Mouse (Mus musculus) CD8-positive naive resting alpha-beta T cell, adult 2 months (primary cell): Measurements from ENCODE around the gene 1110051M20Rik.

Experiments used
- DNase-seq, 2 experiments: peaks; one replicate each; pipeline ENCODE4 v3.0.0; 2022; ENCODE audit warnings: low read depth in 2 of 2, low spot score in 2 of 2

1110051M20Rik gene

GRCm38 (mm10) chr2:91424061-91424720 lies 20.3 kb downstream of the 1110051M20Rik start:
- no peak for DNase-seq

- no peak for DNase-seq
Measured at GRCm38 (mm10) chr2:91421641-91422040, 22.9 kb downstream of the 1110051M20Rik start.

GRCm38 (mm10) chr2:91413811-91414210 lies 30.7 kb downstream of the 1110051M20Rik start:
- no peak for DNase-seq

GRCm38 (mm10) chr2:91412361-91412760 lies 32.1 kb downstream of the 1110051M20Rik start:
- no peak for DNase-seq

- no peak for DNase-seq
Measured at GRCm38 (mm10) chr2:91411473-91411872, 33.0 kb downstream of the 1110051M20Rik start.

GRCm38 (mm10) chr2:91408031-91408430 lies 36.5 kb downstream of the 1110051M20Rik start:
- no peak for DNase-seq

- DNase-seq = no peak
Measured at GRCm38 (mm10) chr2:91405071-91405470, 39.4 kb downstream of the 1110051M20Rik start.

GRCm38 (mm10) chr2:91399727-91400126 lies 44.8 kb downstream of the 1110051M20Rik start:
- no peak for DNase-seq

GRCm38 (mm10) chr2:91399168-91399567 lies 45.3 kb downstream of the 1110051M20Rik start:
- DNase-seq = no peak

GRCm38 (mm10) chr2:91394078-91394477 lies 50.4 kb downstream of the 1110051M20Rik start:
- DNase-seq = no peak

- DNase-seq = no peak
Measured at GRCm38 (mm10) chr2:91388738-91389137, 55.8 kb downstream of the 1110051M20Rik start.

- DNase-seq = no peak
Measured at GRCm38 (mm10) chr2:91388281-91388680, 56.2 kb downstream of the 1110051M20Rik start.

- no peak for DNase-seq
Measured at GRCm38 (mm10) chr2:91387287-91387958, 57.1 kb downstream of the 1110051M20Rik start.

GRCm38 (mm10) chr2:91386547-91387286 lies 57.8 kb downstream of the 1110051M20Rik start:
- no peak for DNase-seq

- DNase-seq = no peak
Measured at GRCm38 (mm10) chr2:91383294-91383693, 61.2 kb downstream of the 1110051M20Rik start.

GRCm38 (mm10) chr2:91377038-91377437 lies 67.5 kb downstream of the 1110051M20Rik start:
- no peak for DNase-seq

- no peak for DNase-seq
Measured at GRCm38 (mm10) chr2:91370314-91370713, 74.2 kb downstream of the 1110051M20Rik start.

GRCm38 (mm10) chr2:91363272-91363671 lies 81.2 kb downstream of the 1110051M20Rik start:
- DNase-seq = no peak

GRCm38 (mm10) chr2:91361068-91361528 lies 83.4 kb downstream of the 1110051M20Rik start:
- DNase-seq = no peak

GRCm38 (mm10) chr2:91355767-91356166 lies 88.7 kb downstream of the 1110051M20Rik start:
- DNase-seq = no peak

- no peak for DNase-seq
Measured at GRCm38 (mm10) chr2:91354727-91355403, 89.6 kb downstream of the 1110051M20Rik start.
